Mouse (Mus musculus) E14TG2a.4 (cell line): ENCODE measurements around the gene Slc16a4.

Experiments used
- CTCF ChIP-seq: conservative IDR thresholded peaks from 2 replicates; pipeline ENCODE4 v1.5.1; 2014; ENCODE audit warnings: low read length
- NANOG ChIP-seq: IDR thresholded peaks from 2 replicates; pipeline ENCODE4 v1.6.1; 2014; ENCODE audit warnings: borderline replicate concordance, low read length, mixed read lengths

DNA sequence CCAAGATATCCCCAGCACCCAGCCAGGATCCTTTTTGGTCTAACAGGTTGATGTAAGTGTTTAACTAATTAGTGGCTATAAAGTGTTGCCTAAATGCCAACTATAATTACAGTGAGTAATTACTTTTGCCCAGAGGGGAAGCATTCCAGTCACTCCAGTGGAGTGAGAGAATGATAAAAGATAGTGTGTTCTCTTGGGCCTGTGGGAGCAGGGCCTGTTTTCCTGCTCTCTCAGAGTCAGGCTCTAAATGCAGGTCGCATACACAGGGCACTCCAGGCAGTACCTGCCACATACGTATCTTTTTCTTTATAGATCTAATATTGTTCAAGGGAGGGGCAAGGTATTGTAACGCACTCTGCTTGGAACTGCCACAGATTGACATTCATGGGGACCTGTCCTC is 60.7 kb downstream of the Slc16a4 start:
- TF ChIP-seq CTCF (no peak), NANOG (no peak)
